Mouse (Mus musculus) heart, postnatal 0 days (tissue): ENCODE results near the gene Nnmt.

Source experiments
- CTCF ChIP-seq: IDR thresholded peaks from 2 replicates; pipeline ENCODE4 v1.5.1; 2016; ENCODE audit warnings: antibody characterized with exemption, control low read depth, low read depth
- EP300 ChIP-seq: IDR thresholded peaks from 2 replicates; pipeline ENCODE4 v1.6.1; 2016; ENCODE audit warnings: antibody characterized with exemption, low read depth

DNA sequence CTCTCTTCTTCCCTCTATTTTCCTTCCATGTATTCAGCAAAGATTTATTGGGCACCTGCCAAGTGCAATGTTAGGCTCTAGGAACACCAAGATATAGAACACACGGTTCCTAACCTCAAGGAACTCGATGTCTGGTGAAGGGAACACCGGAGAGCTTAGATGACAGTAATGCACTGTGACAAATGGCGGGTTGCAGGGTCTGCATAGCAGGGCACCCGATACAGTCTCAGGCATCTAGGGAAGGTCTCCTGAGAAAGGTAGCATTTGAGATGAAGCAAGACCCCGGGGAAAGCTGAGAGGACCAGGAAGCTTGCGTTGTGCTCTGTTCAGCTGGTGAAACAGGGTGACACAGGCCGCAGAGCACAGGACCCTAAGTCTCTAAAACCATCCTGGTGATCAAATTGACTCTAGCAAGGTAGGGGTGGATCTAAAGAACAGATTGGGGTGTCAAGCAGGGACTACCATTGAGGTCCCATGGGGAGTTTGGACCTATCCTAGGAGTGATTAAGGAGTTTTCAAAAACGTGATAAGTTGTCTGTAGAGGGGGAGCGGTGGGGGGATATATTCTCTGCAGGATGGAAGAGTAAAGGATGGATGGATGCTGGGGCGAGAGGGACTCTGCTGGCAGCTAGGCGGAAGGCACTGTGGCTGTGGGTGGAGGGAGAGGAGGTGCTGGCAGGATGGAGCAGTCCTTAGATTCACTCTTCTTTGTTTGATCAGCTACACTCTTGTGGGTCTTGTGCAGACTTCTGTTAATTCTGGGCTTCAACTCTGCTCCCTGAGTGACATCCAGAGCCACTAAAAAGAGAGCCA, 43.5 kb upstream of the Nnmt start:
- TF ChIP-seq CTCF (no peak), EP300 (no peak)
